Mouse (Mus musculus) retina, postnatal 7 days (tissue): ENCODE data around the gene Flt3l.
"Not testable (repeated sequence)": the region's sequence is repeated elsewhere in the genome, so short reads cannot be mapped to it uniquely, and the experiment has no call there.

Source experiments
- DNase-seq: peaks from one replicate; pipeline ENCODE4 v3.0.0-alpha.2; 2012; ENCODE audit warnings: low read depth, low spot score

Gene Flt3l

DNA sequence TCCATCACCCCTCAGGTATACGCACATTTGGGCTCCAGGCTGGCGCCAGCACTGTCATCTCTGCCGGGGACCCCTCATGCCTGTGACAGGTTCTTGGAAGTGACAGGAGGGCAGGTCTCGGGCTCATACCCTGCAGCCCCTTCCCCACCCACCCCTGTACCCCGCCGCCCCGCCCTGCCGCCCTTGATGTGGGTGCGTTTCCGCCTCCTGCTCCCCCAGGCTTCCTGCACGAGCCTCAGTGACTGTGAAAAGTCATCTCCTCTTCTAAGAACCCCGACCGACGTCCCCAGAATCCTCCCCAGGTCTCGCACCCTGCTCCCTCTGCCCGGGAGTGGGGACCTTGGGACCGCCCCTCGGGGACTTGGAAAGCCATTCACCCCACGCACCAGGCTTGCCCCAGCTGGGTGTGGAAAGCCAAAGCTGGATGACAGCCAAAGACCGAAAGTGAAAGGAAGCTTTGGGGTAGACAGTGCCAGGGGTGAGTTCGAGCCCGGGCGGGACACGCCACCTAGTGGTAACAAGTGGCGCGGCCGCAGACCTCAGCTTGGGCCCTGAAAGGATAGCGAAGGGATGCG is at the start of gene Flt3l, which contains the start of gene Gm45713:
TSS of gene Flt3l (minus strand) at position 440 of the 575 bp plus-strand sequence.
TSS of gene Gm45713 (minus strand) at position 239 of the 575 bp plus-strand sequence.
- DNase-seq: peak; percentile 84

DNA sequence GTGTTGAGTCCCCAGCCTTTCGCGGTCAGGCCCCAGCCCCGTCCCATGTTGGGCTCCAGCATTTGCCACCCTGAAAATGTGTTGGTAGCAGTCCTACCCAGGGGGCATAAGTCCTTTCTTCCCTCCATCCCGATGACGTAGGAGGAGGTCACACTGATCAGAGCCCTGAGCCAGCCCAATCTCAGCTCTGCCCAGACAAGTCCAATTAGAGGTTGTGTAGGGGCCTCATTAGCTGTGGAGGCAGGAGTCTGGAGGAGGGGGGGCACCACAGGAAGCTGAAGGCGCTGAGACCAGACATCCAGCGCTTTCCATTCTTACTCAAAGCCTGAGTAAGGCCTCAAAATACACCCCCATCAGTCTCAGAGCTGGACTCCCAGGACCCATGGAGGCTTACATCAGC is 49.7 kb upstream of the Flt3l start:
- DNase-seq: no peak

DNA sequence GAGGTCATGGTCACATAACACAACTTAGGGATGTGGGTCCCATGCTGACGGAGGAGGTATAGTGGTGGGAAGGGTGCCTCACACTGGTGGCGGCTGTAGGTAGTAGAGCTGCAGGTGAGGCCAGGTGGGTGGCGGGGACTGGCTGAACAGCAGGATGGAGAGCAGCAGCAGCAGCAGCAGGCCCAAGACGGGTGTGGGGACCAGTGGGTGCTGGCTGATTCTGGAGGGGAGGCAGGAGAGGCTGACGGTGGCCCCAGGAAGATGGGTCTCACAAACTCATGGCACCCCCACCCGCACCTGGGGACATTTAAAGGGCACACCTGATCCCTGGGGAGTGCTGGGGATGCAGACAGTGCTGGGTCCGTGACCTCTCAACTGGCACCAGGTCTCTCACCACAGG is 47.4 kb upstream of the Flt3l start:
- no peak for DNase-seq

DNA sequence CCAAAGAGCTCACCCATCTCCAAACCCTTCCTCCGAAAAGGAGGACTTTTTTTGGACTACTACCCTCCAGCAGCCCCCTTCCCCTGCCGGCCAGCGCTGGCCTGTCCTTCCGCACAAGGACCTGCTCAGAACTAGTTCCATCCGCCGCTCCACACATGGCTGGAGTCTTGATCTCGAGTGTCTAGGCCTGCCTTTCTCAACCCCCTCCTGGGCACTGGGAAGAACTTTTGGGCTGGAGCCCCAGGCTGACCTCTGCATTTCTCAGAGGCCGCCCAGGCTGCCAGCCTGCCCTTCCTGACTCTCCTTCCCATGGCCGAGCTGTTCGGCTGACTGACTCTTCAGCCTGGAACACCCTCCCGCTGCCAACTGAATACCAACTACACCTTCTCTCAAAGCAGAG is 46.4 kb upstream of the Flt3l start:
- no peak for DNase-seq

DNA sequence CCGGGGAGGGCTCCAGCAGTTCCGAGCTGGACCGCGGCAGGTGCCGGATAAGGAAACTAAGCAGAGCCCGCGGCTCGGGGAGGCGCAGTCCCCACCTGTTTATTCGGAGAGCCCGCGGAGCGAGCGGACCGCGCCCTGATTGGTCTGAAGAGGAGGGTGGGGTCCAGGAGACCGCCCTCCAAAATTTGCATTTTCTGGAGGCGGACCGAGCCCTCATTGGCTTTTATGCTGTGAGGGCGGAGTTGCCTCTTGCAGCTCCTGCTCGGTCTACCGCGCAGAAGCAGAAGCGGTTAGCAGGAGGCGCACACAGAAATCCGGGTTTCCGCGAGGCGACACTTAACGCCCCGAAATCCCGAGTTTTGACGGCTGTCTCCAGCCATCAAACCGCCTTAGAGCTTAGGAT is 46.0 kb upstream of the Flt3l start:
- peak; percentile 70 for DNase-seq

DNA sequence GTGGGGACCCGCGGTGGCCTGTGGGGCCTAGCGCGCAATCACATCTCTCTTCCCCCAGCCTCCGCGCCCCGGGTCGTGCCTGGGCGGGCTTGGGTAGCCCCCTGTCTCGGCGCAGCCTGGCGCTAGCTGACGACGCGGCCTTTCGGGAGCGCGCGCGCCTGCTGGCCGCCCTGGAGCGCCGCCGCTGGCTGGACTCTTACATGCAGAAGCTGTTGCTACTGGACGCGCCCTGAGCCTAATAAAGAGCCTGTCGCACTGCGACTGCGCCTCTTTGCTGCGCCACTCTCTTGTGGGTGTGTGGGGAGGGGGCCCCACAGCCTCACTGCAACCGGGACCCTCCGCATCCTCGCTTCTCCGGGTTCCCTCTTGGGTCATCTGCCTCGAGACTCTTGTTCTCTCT is 45.3 kb upstream of the Flt3l start:
- no peak for DNase-seq

DNA sequence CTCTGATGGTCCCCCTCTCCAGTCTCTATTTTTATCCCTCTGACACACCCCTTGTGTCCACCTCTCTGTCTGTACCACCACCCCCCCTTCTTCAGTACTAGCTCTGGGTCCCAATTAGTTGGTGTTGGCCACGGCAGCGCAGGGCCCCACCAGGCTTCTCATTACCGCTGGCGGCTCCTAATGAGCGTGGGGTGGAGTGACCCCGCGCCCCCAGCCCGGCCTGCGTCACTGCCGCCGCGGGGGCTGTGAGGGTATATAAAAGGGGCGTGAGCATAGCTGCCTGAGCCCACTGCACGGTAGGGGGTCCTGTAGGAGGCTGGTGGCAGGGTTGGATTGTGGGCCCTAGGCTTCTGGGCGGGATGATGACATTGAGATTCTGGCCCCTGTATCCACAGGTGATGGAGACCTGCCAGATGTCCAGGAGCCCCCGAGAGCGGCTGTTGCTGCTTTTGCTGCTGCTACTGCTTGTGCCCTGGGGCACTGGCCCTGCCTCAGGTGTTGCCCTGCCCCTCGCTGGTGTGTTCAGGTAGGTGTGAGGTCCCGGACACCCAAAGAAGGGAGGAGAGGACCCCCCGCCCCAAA is 44.8 kb upstream of the Flt3l start, which contains the start of gene Pth2:
TSS of gene Pth2 (plus strand) at position 100 of the 582 bp plus-strand sequence.
- DNase-seq: no peak

DNA sequence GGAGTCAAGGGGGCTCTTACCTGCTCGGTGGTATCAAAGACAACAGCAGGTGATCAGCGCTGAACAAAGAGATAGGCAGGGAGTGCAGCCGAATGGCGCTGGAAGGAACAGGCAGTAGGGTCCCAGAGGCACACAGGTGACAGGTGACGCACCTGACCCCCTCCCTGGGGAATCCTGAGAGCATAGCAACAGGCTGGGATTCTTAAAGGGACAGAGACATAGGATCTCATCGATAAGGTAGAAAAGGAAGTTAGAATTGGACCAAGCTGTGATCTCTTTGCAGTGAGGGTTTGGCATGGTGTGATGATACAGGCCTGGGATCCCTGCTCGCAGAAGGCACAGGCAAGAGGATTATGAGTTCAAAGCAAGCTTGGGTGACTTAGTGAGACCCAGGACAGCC is 43.2 kb upstream of the Flt3l start, which contains the start of gene Gfy:
TSS of gene Gfy (minus strand) at position 101 of the 400 bp plus-strand sequence.
- DNase-seq: no peak

DNA sequence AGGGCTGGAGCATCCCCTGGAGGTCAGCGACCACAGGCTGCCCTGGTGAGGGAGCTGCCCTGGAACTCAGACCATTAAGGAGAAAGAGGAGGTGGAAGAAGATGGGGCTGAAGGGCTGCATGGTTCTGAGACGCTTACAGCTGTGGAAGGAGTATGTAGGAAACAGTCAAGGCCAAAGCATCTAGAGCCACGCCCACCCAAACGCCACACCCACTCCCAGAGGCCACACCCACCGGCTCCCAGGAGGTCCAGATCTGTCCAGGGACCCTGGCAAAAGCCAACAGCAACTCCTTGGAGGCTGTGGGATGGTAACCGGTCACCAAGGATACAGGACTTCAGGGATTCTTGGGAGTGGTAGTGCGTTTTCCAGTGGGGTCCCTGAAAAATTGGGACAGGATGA is 42.3 kb upstream of the Flt3l start:
- DNase-seq: no peak

DNA sequence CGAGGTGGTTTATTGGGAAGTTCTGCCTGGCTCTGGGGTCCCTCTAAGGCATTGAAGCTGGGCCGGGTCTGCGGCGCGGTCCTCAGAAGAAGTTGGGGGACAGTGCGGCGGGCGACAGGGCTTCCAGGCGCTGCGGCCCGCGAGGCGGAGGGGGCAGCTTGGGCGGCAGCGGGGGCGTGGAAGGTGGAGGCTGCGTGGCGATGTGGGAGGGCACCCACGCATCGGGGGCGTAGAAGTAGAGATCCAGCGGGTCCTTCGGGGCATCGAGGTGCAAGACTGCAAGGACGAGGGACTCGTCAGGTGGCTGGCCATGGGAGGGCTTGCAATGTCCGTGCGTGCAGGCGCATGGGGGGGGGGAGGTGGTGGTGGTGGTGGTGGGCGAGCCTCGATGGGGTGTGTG is 40.1 kb upstream of the Flt3l start:
- no peak for DNase-seq

DNA sequence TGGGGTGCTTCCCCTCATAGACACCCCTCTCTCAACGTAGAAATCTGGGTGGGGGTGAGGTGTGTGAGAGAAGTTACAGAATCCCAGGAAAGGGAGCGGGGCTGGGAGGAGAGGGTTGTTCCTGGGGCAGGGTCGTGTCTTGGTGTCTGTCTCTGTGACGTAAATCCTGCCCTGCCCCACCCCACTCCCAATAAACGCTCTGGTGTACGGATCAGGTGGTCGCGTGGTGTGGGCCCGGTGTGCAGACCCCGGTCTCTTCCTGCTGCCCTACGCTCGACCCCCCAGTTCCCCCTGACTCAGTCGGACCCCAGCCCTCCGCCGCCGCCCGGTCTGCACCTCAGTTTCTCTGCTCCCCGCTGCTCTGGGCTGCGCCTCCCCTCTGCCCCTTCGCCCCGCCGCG is 39.7 kb upstream of the Flt3l start:
- no peak for DNase-seq

DNA sequence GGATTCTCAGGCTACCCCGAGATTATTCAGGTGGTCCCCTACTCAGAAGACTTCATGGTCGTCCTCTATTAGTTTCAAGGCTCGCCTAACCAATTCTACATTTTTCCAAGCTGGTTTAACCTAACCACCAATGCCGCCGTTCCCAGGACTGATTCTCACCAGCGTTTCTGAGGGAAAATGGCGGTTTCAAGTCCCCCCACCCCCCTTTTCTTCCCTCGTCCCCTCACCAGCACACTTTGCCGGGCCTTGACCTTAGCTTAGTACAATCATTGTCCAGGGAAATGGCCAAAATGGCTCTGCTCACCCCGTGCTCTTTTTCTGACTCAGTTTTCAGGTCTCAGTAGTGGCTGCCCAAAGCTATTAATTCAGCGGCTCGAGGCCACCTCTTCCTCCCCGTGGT is 39.2 kb upstream of the Flt3l start:
- DNase-seq: no peak

DNA sequence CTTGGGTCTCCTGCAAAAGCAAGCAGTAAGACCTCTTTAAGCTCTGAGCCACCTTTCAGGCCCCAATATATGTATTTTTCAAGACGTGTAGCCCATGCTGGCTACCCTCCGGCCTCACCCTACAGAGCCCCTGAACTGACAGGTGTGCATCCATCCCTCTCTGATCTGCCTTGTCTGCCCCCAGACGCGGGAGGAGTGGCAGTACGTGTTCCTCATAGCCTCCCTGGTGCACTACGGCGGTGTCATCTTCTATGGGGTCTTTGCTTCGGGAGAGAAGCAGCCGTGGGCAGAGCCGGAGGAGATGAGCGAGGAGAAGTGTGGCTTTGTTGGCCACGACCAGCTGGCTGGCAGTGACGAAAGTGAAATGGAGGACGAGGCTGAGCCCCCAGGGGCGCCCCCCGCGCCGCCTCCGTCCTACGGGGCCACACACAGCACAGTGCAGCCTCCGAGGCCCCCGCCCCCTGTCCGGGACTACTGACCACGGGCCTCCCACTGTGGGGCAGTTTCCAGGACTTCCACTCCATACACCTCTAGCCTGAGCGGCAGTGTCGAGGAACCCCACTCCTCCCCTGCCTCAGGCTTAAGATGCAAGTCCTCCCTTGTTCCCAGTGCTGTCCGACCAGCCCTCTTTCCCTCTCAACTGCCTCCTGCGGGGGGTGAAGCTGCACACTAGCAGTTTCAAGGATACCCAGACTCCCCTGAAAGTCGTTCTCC is 38.5 kb upstream of the Flt3l start:
- no peak for DNase-seq

DNA sequence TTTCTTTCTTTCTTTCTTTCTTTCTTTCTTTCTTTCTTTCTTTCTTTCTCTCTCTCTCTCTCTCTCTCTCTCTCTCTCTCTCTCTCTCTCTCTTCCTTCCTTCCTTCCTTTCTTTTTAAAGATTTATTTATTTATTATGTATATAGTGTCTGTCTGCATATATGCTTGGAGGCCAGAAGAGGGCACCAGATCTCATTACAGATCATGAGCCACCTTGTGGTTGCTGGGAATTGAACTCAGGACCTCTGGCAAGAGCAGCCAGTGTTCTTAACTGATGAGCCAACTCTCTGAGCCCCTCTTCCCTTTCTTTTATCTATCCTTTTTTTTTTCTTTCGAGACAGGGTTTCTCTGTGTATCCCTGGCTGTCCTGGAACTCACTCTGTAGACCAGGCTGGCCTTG is 37.5 kb upstream of the Flt3l start:
- DNase-seq: not testable (repeated sequence)

DNA sequence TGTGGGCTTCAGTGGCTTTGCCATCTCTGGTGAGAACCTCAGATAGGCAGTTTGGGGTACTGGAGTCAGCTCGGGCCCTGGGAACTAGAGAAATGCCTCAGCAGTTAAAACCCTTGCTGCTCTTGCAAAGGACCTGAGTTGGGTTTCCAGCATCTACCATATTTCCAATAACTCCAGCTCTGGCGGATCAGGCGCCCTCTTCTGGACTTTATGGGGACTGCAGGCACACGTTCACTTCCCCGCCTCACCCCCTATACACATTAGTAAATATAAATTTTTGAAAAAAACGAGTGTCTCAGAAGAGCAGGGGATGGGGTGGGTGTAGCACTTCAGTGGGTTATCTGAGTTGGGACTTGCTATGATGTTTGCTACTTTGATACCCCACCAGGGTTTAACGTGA is 36.7 kb upstream of the Flt3l start:
- DNase-seq: no peak

DNA sequence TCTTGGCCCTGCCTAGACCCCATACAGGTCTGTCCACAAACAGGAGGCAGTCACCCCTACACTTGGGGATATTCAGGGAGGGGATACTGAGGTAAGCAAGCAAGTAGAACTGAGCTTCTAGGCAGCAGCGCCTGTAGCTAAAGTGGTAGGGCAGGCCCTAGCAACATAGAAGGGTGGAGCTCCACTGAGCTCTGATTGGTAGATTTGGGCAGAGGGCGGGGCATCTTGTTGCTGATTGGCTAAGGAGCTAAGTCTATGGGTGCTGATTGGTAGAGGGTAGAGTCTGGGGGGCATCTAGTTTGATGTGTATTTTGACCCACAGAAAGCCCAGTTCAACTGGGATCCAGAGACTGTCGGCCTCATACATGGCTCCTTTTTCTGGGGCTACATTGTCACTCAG is 33.3 kb upstream of the Flt3l start:
- DNase-seq: no peak

DNA sequence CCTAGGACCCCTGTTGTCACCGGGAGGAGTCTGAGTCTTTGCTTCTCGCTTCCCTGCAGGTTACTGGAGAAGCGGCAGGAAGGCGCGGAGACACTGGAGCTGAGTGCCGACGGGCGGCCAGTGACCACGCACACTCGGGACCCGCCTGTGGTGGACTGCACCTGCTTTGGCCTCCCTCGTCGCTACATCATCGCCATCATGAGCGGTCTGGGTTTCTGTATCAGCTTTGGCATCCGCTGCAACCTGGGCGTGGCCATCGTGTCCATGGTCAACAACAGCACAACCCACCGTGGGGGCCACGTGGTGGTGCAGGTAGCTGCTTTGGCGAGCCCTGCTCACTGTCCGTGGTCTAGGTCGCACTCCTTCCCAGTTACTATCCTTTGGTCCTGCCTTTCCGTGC is 32.4 kb upstream of the Flt3l start:
- DNase-seq: no peak

DNA sequence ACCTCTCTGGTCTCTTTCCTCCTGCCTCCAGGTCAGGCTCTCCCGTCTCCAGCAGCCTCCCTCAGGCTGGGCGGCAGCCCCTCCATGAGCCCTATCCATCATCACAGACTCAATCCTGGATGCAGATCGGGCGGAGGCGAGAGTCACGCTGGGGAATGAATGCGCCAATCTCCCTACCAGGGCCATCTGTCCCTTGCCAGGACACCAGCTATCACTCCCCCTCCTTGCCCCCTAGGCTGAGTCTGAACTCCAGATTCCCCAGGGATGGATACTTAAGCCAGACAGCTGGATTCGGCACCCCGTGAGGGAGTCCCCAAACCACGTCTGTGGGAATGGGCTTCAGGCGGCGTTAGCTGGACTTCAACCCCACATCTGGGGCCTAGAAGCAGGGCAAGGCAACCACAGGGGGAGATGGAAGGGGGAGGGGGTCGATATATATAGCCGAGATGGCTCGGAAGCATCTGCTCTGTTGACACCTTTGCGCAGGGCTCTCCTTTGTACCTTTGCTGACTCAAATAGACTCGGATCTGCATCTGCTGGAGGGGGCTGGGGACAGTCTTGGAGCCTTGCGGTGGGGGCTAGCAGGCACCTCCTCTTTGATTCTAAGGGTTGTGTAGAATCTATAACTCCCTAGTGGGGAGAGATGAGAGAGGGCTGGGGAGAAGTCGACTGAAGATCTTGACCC is 31.7 kb upstream of the Flt3l start:
- no peak for DNase-seq

DNA sequence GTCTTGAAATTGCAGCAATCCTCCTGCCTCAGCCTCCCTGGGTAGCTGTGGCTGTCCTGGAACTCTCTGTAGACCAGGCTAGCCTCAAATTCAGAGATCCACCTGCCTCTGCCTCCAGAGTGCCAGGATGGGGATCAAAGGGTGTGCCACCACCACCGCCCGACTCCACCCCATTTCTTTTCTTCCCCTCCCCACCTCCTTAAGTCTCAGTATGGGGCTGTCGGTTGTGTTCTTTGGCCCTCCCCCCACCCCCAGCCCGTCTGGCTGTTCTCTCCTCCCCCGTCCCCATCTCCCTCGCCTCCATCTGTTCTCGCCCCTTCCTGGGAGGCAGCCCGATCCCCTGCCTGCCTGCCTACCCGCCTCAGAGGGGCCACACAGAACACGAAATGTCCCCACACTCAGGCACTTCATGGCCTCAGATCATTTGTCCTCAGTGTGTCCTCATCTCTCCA is 30.7 kb upstream of the Flt3l start:
- no peak for DNase-seq

DNA sequence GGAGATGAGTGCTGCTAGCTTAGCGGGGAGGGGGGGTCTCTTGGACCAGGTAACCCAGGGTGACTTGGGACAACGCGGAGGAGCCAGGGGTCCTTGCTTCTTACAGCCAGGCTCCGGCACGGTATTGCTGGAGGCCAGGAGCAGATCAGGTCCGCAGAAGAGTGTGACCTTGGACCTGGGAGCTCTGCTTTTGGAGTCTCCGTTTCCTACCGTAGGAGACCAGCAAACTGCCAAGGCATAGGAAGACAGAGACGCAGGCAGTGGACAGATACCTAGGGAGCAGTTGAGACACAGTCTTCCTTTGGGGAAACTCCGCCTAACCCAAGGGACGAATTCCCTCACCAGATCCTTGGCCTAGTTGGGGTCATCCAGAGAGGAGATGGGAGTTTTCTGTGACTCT is 29.5 kb upstream of the Flt3l start:
- no peak for DNase-seq

DNA sequence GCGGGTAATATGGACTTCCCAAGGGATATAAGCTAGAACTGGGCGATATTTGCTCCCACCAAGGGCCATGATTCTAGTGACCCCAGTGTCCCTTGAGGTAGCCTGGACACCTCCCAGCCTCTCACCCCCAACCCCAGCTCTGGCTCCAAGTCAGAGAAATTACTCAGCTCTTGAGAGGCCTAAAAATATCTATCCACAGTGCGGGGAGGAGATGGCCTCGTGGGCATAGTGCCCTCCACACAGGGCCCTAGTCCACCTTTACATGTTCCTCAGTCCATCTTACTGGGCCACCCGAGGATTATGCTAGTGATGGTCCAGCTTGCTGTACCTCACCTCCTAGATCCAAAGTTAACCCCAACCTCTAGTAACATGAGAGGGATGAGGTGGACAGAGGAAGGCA is 28.6 kb upstream of the Flt3l start:
- no peak for DNase-seq

DNA sequence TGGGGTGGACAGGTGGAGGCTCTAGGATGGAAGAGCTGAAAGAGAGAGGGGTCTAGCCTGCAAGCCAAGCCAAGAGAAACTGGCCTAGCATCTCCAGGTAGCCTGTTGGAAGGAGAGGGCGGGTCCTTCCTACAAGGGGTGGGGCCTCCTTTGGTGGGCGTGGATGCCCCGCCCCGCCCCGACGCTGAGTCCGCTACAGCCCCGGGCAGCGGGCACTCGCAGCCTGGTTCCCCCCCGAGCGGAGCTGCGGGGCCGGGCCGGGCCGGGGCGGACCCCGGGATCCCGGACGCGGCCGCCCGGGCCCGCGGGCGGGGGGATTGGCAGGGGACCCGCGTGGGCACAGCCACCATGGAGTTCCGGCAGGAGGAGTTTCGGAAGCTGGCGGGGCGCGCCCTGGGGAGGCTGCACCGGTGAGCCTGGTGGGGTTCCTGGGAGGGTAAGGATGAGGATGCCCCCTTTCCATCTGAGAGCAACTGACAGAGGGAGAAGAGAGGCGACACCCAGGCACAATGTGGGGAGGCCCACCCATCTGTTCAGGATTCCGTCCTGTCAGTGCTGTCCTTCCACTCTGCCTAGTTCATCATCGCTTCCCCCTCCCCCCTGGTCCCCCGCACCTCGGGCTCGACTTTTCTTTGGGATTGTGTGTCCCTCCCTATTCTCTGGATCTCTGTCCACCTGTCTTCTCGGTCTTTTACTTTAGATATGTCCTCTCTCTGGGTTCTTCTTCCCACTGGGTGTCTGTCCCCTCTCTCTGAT is 27.7 kb upstream of the Flt3l start, which contains the start of gene Slc17a7:
TSS of gene Slc17a7 (plus strand) at position 215 of the 756 bp plus-strand sequence.
- no peak for DNase-seq
